Mouse (Mus musculus) stomach, postnatal 0 days (tissue): Measurements from ENCODE around the gene Ptprh.

Experiments
- CTCF ChIP-seq: IDR thresholded peaks from 2 replicates; pipeline ENCODE4 v1.5.1; 2016; ENCODE audit warnings: antibody characterized with exemption, low read depth, mild to moderate bottlenecking, moderate library complexity
- EP300 ChIP-seq: optimal IDR thresholded peaks from 2 replicates; pipeline ENCODE3; 2016; ENCODE audit warnings: antibody characterized with exemption

DNA sequence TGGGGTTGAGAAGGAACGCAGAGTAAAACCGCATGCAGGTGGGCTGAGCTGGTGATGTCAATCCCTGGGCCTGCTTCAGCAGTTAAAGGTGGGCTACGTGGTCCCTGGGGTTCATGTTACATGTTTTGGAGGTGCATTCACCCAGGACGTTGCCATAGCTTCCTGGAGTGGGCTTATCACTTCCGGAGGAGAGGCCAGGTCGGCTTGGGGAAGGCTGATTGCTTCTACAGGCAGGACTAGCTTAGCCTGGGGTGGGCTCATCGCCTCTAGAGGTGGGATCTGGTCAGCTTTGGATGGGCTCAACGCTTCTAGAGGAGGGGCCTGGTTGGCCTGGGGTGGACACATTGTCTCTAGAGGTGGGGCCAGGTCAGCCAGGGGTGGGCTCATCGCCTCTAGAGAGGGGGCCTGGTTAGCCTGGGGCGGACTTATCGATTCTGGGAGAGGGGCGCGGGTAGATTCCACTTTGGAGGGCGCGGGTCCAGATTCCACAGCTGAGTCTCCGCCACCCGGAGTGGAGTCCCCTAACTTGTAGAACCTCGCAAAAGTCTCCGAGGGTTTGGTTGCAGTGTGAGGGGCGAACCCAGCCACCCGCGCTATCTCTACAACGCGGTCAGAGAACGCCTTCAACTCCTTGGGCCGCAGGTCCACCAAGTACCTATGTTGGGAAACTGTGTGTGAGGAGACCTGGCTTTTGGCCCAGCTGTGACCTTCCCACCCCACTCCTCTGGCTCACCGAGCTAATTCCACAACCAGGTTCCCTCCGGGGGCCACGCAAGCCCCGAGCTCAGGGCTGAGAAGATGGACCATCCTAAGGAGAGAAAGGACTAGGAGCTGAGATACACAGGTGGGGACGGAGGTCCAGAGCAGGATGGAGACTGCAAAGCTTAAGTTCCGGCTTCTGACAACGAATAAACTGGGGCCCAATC is 80.4 kb downstream of the Ptprh start:
- TF ChIP-seq CTCF (no peak), EP300 (no peak)
